Mouse (Mus musculus): ENCODE data around the gene Arpc5. TPM values are rescaled to one million over a fixed set of nuclear protein-coding genes. Genes with fewer than 3 reads are reported as not detected.
A peak's percentile ranks its signal among the peaks of the same experiment; 100 is the strongest.
"Not testable (repeated sequence)": the region's sequence is repeated elsewhere in the genome, so short reads cannot be mapped to it uniquely, and the experiment has no call there.

The Arpc5 gene
- polyA plus RNA-seq, 2 experiments = 71.2 to 156 TPM

DNA sequence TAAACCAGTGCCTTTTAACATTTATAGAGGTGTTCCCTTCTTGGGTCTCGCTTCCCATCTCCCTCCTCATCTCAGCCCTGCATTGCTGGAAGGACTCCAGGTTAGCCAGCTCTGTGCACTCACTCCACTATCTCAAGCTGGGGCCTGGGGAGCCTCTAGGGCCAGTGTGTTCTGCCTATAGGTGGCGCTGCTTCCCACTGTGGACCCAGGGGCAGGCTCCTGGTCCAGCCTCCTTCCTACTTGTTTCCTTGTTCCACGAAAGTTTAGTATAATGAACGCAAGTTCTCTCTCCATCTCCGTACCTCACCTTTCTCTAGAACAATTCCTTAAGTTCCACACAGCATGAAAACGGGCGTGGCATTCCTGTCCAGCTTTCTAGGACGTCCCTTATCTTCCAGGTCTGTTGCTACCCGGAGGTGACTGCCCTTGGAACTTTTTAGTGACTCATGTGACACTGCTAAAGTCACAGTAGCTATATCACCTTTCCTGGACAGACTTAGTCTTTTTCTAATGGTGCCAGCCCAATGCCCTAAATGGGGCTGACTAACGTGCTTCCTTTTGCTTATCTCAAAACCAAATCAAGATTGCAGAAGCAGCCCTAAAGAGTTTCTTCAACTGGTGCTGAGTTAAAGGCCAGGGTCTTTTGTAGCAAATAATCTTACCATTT, 12.9 kb downstream of the Arpc5 start:
- Histone ChIP-seq H3K27me3 (ENCODE audit: control insufficient read depth, insufficient read depth, low read length) (no peaks in the 10 kb centered on the region), H3K36me3 (replicated peaks; ENCODE audit: control insufficient read depth, insufficient read depth, low read depth) (peaks cover 13% of the 10 kb centered on the region), H3K4me2 (ENCODE audit: low read depth) (0 out of 2 replicates have a peak overlapping the region, but pooled peaks have one; percentile 13), H3K27ac (no peak overlapping the region), H3K9ac (replicated peaks) (no peak overlapping the region), H3K4me1 (replicated peaks; ENCODE audit: control insufficient read depth in 2 of 2, insufficient read depth in 2 of 2, low read length in 1 of 2) (no peaks in the 10 kb centered on the region), H3K9me3 (ENCODE audit: control insufficient read depth, low read length) (no peaks in the 10 kb centered on the region), H3K4me3 (ENCODE audit: insufficient read depth in 1 of 2, low read depth in 2 of 2, low read length in 2 of 2) (no peak overlapping the region)
- 18% methylated on average over 10 of the region's 10 CpGs for WGBS (ENCODE audit: insufficient replicate concordance)
- TF ChIP-seq EP300 (IDR thresholded peaks at IDR 0.05; ENCODE audit: low read depth) (no peak), CTCF (IDR thresholded peaks at IDR 0.05; ENCODE audit: low read depth) (peak; percentile 93)
- ATAC-seq (ENCODE audit: insufficient read depth) (peak; percentile 66; the same call in 1 of the 2 replicates), DNase-seq (ENCODE audit: low read depth in 3 of 3, low spot score in 3 of 3) (peak in 1 of 3 experiments; percentile 29)

DNA sequence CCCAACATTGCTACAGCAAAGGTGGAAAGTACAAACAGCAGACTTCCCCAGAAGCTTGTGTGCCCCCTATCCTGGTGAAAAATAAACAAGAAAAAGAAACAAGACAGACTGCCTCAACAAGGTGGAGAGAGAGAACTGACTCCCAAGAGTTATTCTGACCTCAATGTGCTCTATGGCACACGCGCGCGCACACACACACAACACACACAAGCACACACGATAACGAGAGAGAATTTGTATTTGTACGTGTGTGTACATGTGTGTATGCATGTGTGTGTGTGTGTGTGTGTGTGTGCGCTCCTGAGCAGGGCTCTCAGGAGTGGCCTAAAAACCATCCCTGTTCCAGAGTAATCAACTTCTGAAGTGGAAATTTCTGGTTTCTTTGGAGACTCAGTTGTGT, 18.3 kb downstream of the Arpc5 start:
- Histone ChIP-seq H3K4me3 (ENCODE audit: insufficient read depth in 1 of 2, low read depth in 2 of 2, low read length in 2 of 2) (no peak overlapping the region), H3K27me3 (ENCODE audit: control insufficient read depth, insufficient read depth, low read length) (no peaks in the 10 kb centered on the region), H3K9me3 (ENCODE audit: control insufficient read depth, low read length) (no peaks in the 10 kb centered on the region), H3K27ac (no peak overlapping the region), H3K9ac (replicated peaks) (no peak overlapping the region), H3K4me2 (ENCODE audit: low read depth) (no peak overlapping the region), H3K36me3 (replicated peaks; ENCODE audit: control insufficient read depth, insufficient read depth, low read depth) (no peaks in the 10 kb centered on the region), H3K4me1 (replicated peaks; ENCODE audit: control insufficient read depth in 2 of 2, insufficient read depth in 2 of 2, low read length in 1 of 2) (no peaks in the 10 kb centered on the region)
- ATAC-seq (ENCODE audit: insufficient read depth) (no peak), DNase-seq (ENCODE audit: low read depth in 3 of 3, low spot score in 3 of 3) (no peak)
- no peak for TF ChIP-seq CTCF (IDR thresholded peaks at IDR 0.05; ENCODE audit: low read depth)
- 84% methylated on average over 8 of the region's 8 CpGs for WGBS (ENCODE audit: insufficient replicate concordance)

GRCm38 (mm10) chr1:152785446-152785845, 19.1 kb downstream of the Arpc5 start:
- not testable (repeated sequence) for H3K27me3 ChIP-seq (ENCODE audit: control insufficient read depth, insufficient read depth, low read length); H3K4me1 ChIP-seq (replicated peaks; ENCODE audit: control insufficient read depth in 2 of 2, insufficient read depth in 2 of 2, low read length in 1 of 2); H3K9ac ChIP-seq (replicated peaks); H3K36me3 ChIP-seq (replicated peaks; ENCODE audit: control insufficient read depth, insufficient read depth, low read depth); H3K4me2 ChIP-seq (ENCODE audit: low read depth); H3K4me3 ChIP-seq (ENCODE audit: insufficient read depth in 1 of 2, low read depth in 2 of 2, low read length in 2 of 2); ATAC-seq (ENCODE audit: insufficient read depth); DNase-seq (ENCODE audit: low read depth in 3 of 3, low spot score in 3 of 3); H3K9me3 ChIP-seq (ENCODE audit: control insufficient read depth, low read length); H3K27ac ChIP-seq
- 52% methylated on average over 3 of the region's 3 CpGs for WGBS (ENCODE audit: insufficient replicate concordance)

GRCm38 (mm10) chr1:152786953-152787352, 20.6 kb downstream of the Arpc5 start:
- peaks cover 0 to 5% of the 10 kb centered on the region in 2 experiments; a peak in 1 of 4 replicates for H3K4me1 ChIP-seq (replicated peaks; ENCODE audit: control insufficient read depth in 2 of 2, insufficient read depth in 2 of 2, low read length in 1 of 2)
- no peaks in the 10 kb centered on the region for H3K9me3 ChIP-seq (ENCODE audit: control insufficient read depth, low read length)
- DNase-seq (ENCODE audit: low read depth in 3 of 3, low spot score in 3 of 3) = no peak
- no peak overlapping the region for H3K27ac ChIP-seq
- no peak overlapping the region for H3K9ac ChIP-seq (replicated peaks)
- 60% methylated on average over 4 of the region's 4 CpGs for WGBS (ENCODE audit: insufficient replicate concordance)
- TF ChIP-seq EP300 (IDR thresholded peaks at IDR 0.05; ENCODE audit: low read depth) (no peak), CTCF (IDR thresholded peaks at IDR 0.05; ENCODE audit: low read depth) (no peak)
- no peak overlapping the region for H3K4me3 ChIP-seq (ENCODE audit: insufficient read depth in 1 of 2, low read depth in 2 of 2, low read length in 2 of 2)
- no peak overlapping the region for H3K4me2 ChIP-seq (ENCODE audit: low read depth)
- ATAC-seq (ENCODE audit: insufficient read depth) = no peak
- no peaks in the 10 kb centered on the region for H3K27me3 ChIP-seq (ENCODE audit: control insufficient read depth, insufficient read depth, low read length)
- H3K36me3 ChIP-seq (replicated peaks; ENCODE audit: control insufficient read depth, insufficient read depth, low read depth) = no peaks in the 10 kb centered on the region

GRCm38 (mm10) chr1:152788121-152788660, 21.8 kb downstream of the Arpc5 start:
- no peak for ATAC-seq (ENCODE audit: insufficient read depth)
- H3K9me3 ChIP-seq (ENCODE audit: control insufficient read depth, low read length) = no peaks in the 10 kb centered on the region
- H3K27me3 ChIP-seq (ENCODE audit: control insufficient read depth, insufficient read depth, low read length) = no peaks in the 10 kb centered on the region
- H3K4me3 ChIP-seq (ENCODE audit: insufficient read depth in 1 of 2, low read depth in 2 of 2, low read length in 2 of 2) = no peak overlapping the region
- H3K27ac ChIP-seq = no peak overlapping the region
- TF ChIP-seq EP300 (IDR thresholded peaks at IDR 0.05; ENCODE audit: low read depth) (no peak), CTCF (IDR thresholded peaks at IDR 0.05; ENCODE audit: low read depth) (no peak)
- no peaks in the 10 kb centered on the region for H3K36me3 ChIP-seq (replicated peaks; ENCODE audit: control insufficient read depth, insufficient read depth, low read depth)
- peaks cover 0 to 5% of the 10 kb centered on the region in 2 experiments; a peak in 1 of 4 replicates for H3K4me1 ChIP-seq (replicated peaks; ENCODE audit: control insufficient read depth in 2 of 2, insufficient read depth in 2 of 2, low read length in 1 of 2)
- 43% methylated on average over 4 of the region's 4 CpGs for WGBS (ENCODE audit: insufficient replicate concordance)
- no peak for DNase-seq (ENCODE audit: low read depth in 3 of 3, low spot score in 3 of 3)
- no peak overlapping the region for H3K4me2 ChIP-seq (ENCODE audit: low read depth)
- no peak overlapping the region for H3K9ac ChIP-seq (replicated peaks)

Data from liver, embryonic 14.5 days (tissue).